ENCODE assay signal across 10 mouse cellular contexts in genomic region chr1:66987558-66988190, GRCm38 (mm10). TPM values are rescaled to one million over a fixed set of nuclear protein-coding genes. Genes with fewer than 3 reads are reported as not detected.
DNase-seq lines count a peak whose midpoint lies in the region; ATAC-seq and TF ChIP-seq lines count a peak whose summit lies in the region.
"Had no signal": no experiment of that assay in that cellular context is flagged by ENCODE, and none has a peak within 500 bp of the region (broad histone marks: within the 10 kb centered on the region; RNA-seq: fewer than 3 reads in every experiment).

No protein-coding gene starts in this region.

- H3K27me3 ChIP-seq in neural tube, embryonic 11.5 days (ENCODE audit: control insufficient read depth, insufficient read depth, low read length) = no peaks in the 10 kb centered on the region
- H3K27me3 ChIP-seq in forebrain, postnatal 0 days (ENCODE audit: insufficient read depth, low read length) = no peaks in the 10 kb centered on the region
- H3K27me3 ChIP-seq in liver, embryonic 12.5 days (replicated peaks) = no peaks in the 10 kb centered on the region
- H3K27me3 ChIP-seq in stomach, embryonic 15.5 days (replicated peaks) = no peaks in the 10 kb centered on the region
- H3K27me3 ChIP-seq in cerebellum, adult 2 months (ENCODE audit: control insufficient read depth, insufficient read depth, low read length) = no peaks in the 10 kb centered on the region
- H3K27me3 ChIP-seq: embryonic facial prominence, embryonic 13.5 days; megakaryocyte, embryonic 14.5 days had no signal

- no peak overlapping the region for H3K4me2 ChIP-seq in neural tube, embryonic 11.5 days (ENCODE audit: low read depth)
- H3K4me2 ChIP-seq in forebrain, postnatal 0 days (ENCODE audit: low read depth) = no peak overlapping the region
- H3K4me2 ChIP-seq in liver, embryonic 12.5 days = peak overlapping the region; percentile 36
- H3K4me2 ChIP-seq in stomach, embryonic 15.5 days = peak overlapping the region; percentile 19; the same call in 1 of the 2 replicates
- H3K4me2 ChIP-seq: embryonic facial prominence, embryonic 13.5 days had no signal

- H3K36me3 ChIP-seq in neural tube, embryonic 11.5 days (ENCODE audit: control insufficient read depth, insufficient read depth, low read length) = no peaks in the 10 kb centered on the region
- H3K36me3 ChIP-seq in forebrain, postnatal 0 days (ENCODE audit: insufficient read depth) = no peaks in the 10 kb centered on the region
- no peaks in the 10 kb centered on the region for H3K36me3 ChIP-seq in liver, embryonic 12.5 days
- no peaks in the 10 kb centered on the region for H3K36me3 ChIP-seq in stomach, embryonic 15.5 days
- H3K36me3 ChIP-seq: embryonic facial prominence, embryonic 13.5 days had no signal

- H3K9me3 ChIP-seq in neural tube, embryonic 11.5 days (ENCODE audit: control insufficient read depth, low read length) = no peaks in the 10 kb centered on the region
- H3K9me3 ChIP-seq in forebrain, postnatal 0 days (ENCODE audit: low read length) = no peaks in the 10 kb centered on the region
- H3K9me3 ChIP-seq in liver, embryonic 12.5 days (replicated peaks) = no peaks in the 10 kb centered on the region
- H3K9me3 ChIP-seq in stomach, embryonic 15.5 days = no peaks in the 10 kb centered on the region
- H3K9me3 ChIP-seq: embryonic facial prominence, embryonic 13.5 days; megakaryocyte, embryonic 14.5 days had no signal

- no peak overlapping the region for H3K9ac ChIP-seq in neural tube, embryonic 11.5 days (ENCODE audit: low read length)
- no peak overlapping the region for H3K9ac ChIP-seq in forebrain, postnatal 0 days
- H3K9ac ChIP-seq in liver, embryonic 12.5 days = no peak overlapping the region
- H3K9ac ChIP-seq in stomach, embryonic 15.5 days = no peak overlapping the region
- H3K9ac ChIP-seq: embryonic facial prominence, embryonic 13.5 days had no signal

- peak; percentile 58; the same call in 1 of the 2 replicates for ATAC-seq in neural tube, embryonic 11.5 days (ENCODE audit: insufficient read depth, low FRiP score, low TSS enrichment)
- peak; percentile 67 for ATAC-seq in forebrain, postnatal 0 days
- peak; percentile 55 for ATAC-seq in liver, embryonic 12.5 days
- ATAC-seq in stomach, embryonic 15.5 days (ENCODE audit: insufficient read depth, low FRiP score, low read depth) = peak; percentile 66

- 59% methylated on average over 18 of the region's 18 CpGs for WGBS in neural tube, embryonic 11.5 days
- WGBS in forebrain, postnatal 0 days = 69% methylated on average over 18 of the region's 18 CpGs
- WGBS in liver, embryonic 12.5 days (ENCODE audit: insufficient replicate concordance) = 52% methylated on average over 18 of the region's 18 CpGs
- WGBS in stomach, embryonic 15.5 days = 56% methylated on average over 18 of the region's 18 CpGs
- 82% methylated on average over 18 of the region's 18 CpGs for WGBS in cerebellum, adult 2 months

- peak; percentile 18 for DNase-seq in neural tube, embryonic 11.5 days (ENCODE audit: low spot score)
- DNase-seq in neural tube, embryonic 10.5 days (ENCODE audit: extremely low spot score, low spot score) = no peak
- peak; percentile 23 for DNase-seq in forebrain, postnatal 0 days
- DNase-seq in cerebellum, adult 2 months = no peak
- no peak for DNase-seq in cerebellum, postnatal 10 days
- DNase-seq: kidney, adult 11 months had no signal

- no peaks in the 10 kb centered on the region for H3K4me1 ChIP-seq in neural tube, embryonic 11.5 days (ENCODE audit: control insufficient read depth, insufficient read depth, low read length)
- H3K4me1 ChIP-seq in forebrain, postnatal 0 days (ENCODE audit: insufficient read depth) = no peaks in the 10 kb centered on the region
- peaks cover 5% of the 10 kb centered on the region; the same call in 1 of the 2 replicates for H3K4me1 ChIP-seq in liver, embryonic 12.5 days
- no peaks in the 10 kb centered on the region for H3K4me1 ChIP-seq in stomach, embryonic 15.5 days
- H3K4me1 ChIP-seq in cerebellum, adult 2 months (ENCODE audit: control insufficient read depth, insufficient read depth, low read length) = no peaks in the 10 kb centered on the region
- H3K4me1 ChIP-seq: megakaryocyte, embryonic 14.5 days had no signal

- H3K4me3 ChIP-seq in neural tube, embryonic 11.5 days (ENCODE audit: low read depth, low read length) = no peak overlapping the region
- H3K4me3 ChIP-seq in forebrain, postnatal 0 days (ENCODE audit: low read depth, low read length) = no peak overlapping the region
- no peak overlapping the region for H3K4me3 ChIP-seq in liver, embryonic 12.5 days
- H3K4me3 ChIP-seq in stomach, embryonic 15.5 days (replicated peaks) = no peak overlapping the region
- no peak overlapping the region for H3K4me3 ChIP-seq in cerebellum, adult 2 months (replicated peaks; ENCODE audit: insufficient read depth, low read depth, low read length)
- H3K4me3 ChIP-seq: embryonic facial prominence, embryonic 13.5 days; megakaryocyte, embryonic 14.5 days had no signal

- no peak for TF ChIP-seq POLR2A in cerebellum, adult 2 months (IDR thresholded peaks at IDR 0.05; ENCODE audit: borderline replicate concordance, insufficient read depth, low read length)

- H3K27ac ChIP-seq in neural tube, embryonic 11.5 days (ENCODE audit: low read depth, low read length) = no peak overlapping the region
- no peak overlapping the region for H3K27ac ChIP-seq in forebrain, postnatal 0 days (ENCODE audit: low read depth, low read length)
- H3K27ac ChIP-seq in liver, embryonic 12.5 days = no peak overlapping the region
- H3K27ac ChIP-seq in stomach, embryonic 15.5 days = no peak overlapping the region
- no peak overlapping the region for H3K27ac ChIP-seq in cerebellum, adult 2 months (ENCODE audit: insufficient read depth, low read length)
- H3K27ac ChIP-seq: embryonic facial prominence, embryonic 13.5 days had no signal

- no peak for TF ChIP-seq CTCF in forebrain, postnatal 0 days (IDR thresholded peaks at IDR 0.05; ENCODE audit: low read depth)
- no peak for TF ChIP-seq CTCF in cerebellum, adult 2 months (IDR thresholded peaks at IDR 0.05; ENCODE audit: borderline replicate concordance, insufficient read depth, low read depth, low read length)

RNA-seq across cellular contexts. Expression of gene Myl1, which starts 42.5 kb away (rescaled TPM):
- polyA plus RNA-seq in neural tube, embryonic 11.5 days (2014; fragmentation: Nextera tagmentation; extraction: Ambion mirVana) = 63.7 and 76.6 TPM in 2 replicates
- 3.0 TPM in 1 of 2 replicates, not detected in the other for total RNA-seq in forebrain, postnatal 0 days (2014; rRNA removed)
- polyA plus RNA-seq in forebrain, postnatal 0 days (2015; fragmentation: Nextera tagmentation; extraction: Ambion mirVana) = 0.33 and 0.38 TPM in 2 replicates
- 2.2 and 4.4 TPM in 2 replicates for polyA plus RNA-seq in liver, embryonic 12.5 days (2016; fragmentation: Nextera tagmentation; extraction: Ambion mirVana)
- 13.4 and 26.5 TPM in 2 replicates for polyA plus RNA-seq in stomach, embryonic 15.5 days (2015; fragmentation: Nextera tagmentation; extraction: Ambion mirVana)
- polyA plus RNA-seq in cerebellum, adult 2 months (2012; rRNA removed) = 2.7 and 4.1 TPM in 2 replicates

RNA-seq across cellular contexts. Expression of gene Lancl1, which starts 51.0 kb away (rescaled TPM):
- 111 and 119 TPM in 2 replicates for polyA plus RNA-seq in neural tube, embryonic 11.5 days (2014; fragmentation: Nextera tagmentation; extraction: Ambion mirVana)
- total RNA-seq in forebrain, postnatal 0 days (2014; rRNA removed) = 154 and 160 TPM in 2 replicates
- 219 and 228 TPM in 2 replicates for polyA plus RNA-seq in forebrain, postnatal 0 days (2015; fragmentation: Nextera tagmentation; extraction: Ambion mirVana)
- 27.6 and 31.9 TPM in 2 replicates for polyA plus RNA-seq in liver, embryonic 12.5 days (2016; fragmentation: Nextera tagmentation; extraction: Ambion mirVana)
- 78.8 and 88.5 TPM in 2 replicates for polyA plus RNA-seq in stomach, embryonic 15.5 days (2015; fragmentation: Nextera tagmentation; extraction: Ambion mirVana)
- 200 and 201 TPM in 2 replicates for polyA plus RNA-seq in cerebellum, adult 2 months (2012; rRNA removed)

Comparison
In these comparisons a context has a peak if more than half of its experiments do, and no peak if none do; other contexts are left out.
1. DNase-seq: peak in neural tube, embryonic 11.5 days (single experiment) and forebrain, postnatal 0 days (single experiment); none in neural tube, embryonic 10.5 days (single experiment), cerebellum, adult 2 months (0 of 2) and cerebellum, postnatal 10 days (0 of 2).
2. H3K4me2 ChIP-seq: peak in liver, embryonic 12.5 days (single experiment) and stomach, embryonic 15.5 days (single experiment); none in neural tube, embryonic 11.5 days (single experiment) and forebrain, postnatal 0 days (single experiment).
3. Peak in every context shown above with its lines, with median percentiles within 50 percentile points of each other: ATAC-seq.